Mouse (Mus musculus) CD4-positive, CD25-positive, alpha-beta regulatory T cell (primary cell): Measurements from ENCODE around the gene Gm12355. TPM values are rescaled to one million over a fixed set of nuclear protein-coding genes. Genes with fewer than 3 reads are reported as not detected.

ENCODE experiments used
- polyA plus RNA-seq: library from polyadenylated mRNA; unstranded; fragments of 100-300 nt; shearing (Covaris generic); gene quantifications from one replicate; pipeline ENCODE4 v1.2.1, GENCODE M21; 2017

The Gm12355 gene
- 4.3 TPM for polyA plus RNA-seq

GRCm38 (mm10) chr11:98625611-98626410 lies at the start of gene Gm12355, which contains the start of gene Gsdma3:
TSS of gene Gm12355 (minus strand) at chr11:98625661.
TSS of gene Gsdma3 (plus strand) at chr11:98626360.

GRCm38 (mm10) chr11:98664091-98664490 lies 38.6 kb upstream of the Gm12355 start, which contains the start of gene Gsdma:
TSS of gene Gsdma (plus strand) at chr11:98664351.

DNA sequence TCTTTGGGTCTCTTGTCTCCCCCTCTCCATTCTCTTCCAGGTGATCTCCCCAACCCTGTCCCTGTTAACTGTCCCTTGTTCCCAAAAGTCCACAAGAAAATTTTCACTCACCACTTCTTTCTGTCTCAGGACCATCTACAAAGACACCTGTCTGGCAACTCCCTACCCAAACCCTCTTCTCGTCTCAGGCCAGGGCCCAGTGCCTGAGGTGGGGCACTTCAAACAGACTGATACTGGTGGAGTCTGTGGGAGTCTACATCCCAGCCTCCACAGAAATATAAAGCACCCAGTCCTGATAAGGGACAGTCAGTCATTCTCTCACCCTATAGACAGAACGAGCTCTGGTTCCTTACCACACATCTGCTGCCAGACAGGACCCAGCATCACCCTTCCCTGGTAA lies 21.0 kb upstream of the Gm12355 start, which contains the start of gene Gsdma2:
Gene Gsdma2 (plus strand): TSS at position 301 of the 400 bp plus-strand sequence.

GRCm38 (mm10) chr11:98597991-98598390 lies 27.5 kb downstream of the Gm12355 start, which contains the start of gene Lrrc3c:
TSS of gene Lrrc3c (plus strand) at chr11:98598291.

GRCm38 (mm10) chr11:98586892-98587563 lies 38.4 kb downstream of the Gm12355 start, which contains the start of gene Ormdl3:
TSS of gene Ormdl3 (minus strand) at chr11:98587368.

Other genes with a start within 250 kb of the Gm12355 start
- 0.25 TPM for gene Tcap, start 241.8 kb downstream of the Gm12355 start, polyA plus RNA-seq
- gene Pnmt, start 239.2 kb downstream of the Gm12355 start, polyA plus RNA-seq, result not detected
- 12.2 TPM for gene Pgap3, start 225.2 kb downstream of the Gm12355 start, polyA plus RNA-seq
- 0.22 TPM for gene Erbb2, start 213.2 kb downstream of the Gm12355 start, polyA plus RNA-seq
- 166 TPM for gene Mien1, start 186.7 kb downstream of the Gm12355 start, polyA plus RNA-seq
- gene Grb7, start 179.3 kb downstream of the Gm12355 start, polyA plus RNA-seq, result 5.1 TPM
- gene Ikzf3, start 79.6 kb downstream of the Gm12355 start, polyA plus RNA-seq, result 94.7 TPM
- gene Zpbp2, start 74.6 kb downstream of the Gm12355 start, polyA plus RNA-seq, result 5.4 TPM
- 58.5 TPM for gene Ormdl3, start 38.3 kb downstream of the Gm12355 start, polyA plus RNA-seq
- gene Lrrc3c, start 27.4 kb downstream of the Gm12355 start, polyA plus RNA-seq, result not detected
- not detected for gene Gsdma3, start 699 bp upstream of the Gm12355 start, polyA plus RNA-seq
- not detected for gene Gsdma2, start 21.1 kb upstream of the Gm12355 start, polyA plus RNA-seq
- gene Gsdma, start 38.7 kb upstream of the Gm12355 start, polyA plus RNA-seq, result not detected
- gene Psmd3, start 56.9 kb upstream of the Gm12355 start, polyA plus RNA-seq, result 163 TPM
- gene Csf3, start 75.6 kb upstream of the Gm12355 start, polyA plus RNA-seq, result not detected
- gene Med24, start 103.8 kb upstream of the Gm12355 start, polyA plus RNA-seq, result 55.5 TPM
- 9.1 TPM for gene Thra, start 115.0 kb upstream of the Gm12355 start, polyA plus RNA-seq
- gene Nr1d1, start 149.7 kb upstream of the Gm12355 start, polyA plus RNA-seq, result 4.3 TPM
- 22.0 TPM for gene Msl1, start 169.9 kb upstream of the Gm12355 start, polyA plus RNA-seq
- 88.8 TPM for gene Casc3, start 179.2 kb upstream of the Gm12355 start, polyA plus RNA-seq
- gene Rapgefl1, start 211.1 kb upstream of the Gm12355 start, polyA plus RNA-seq, result 0.38 TPM
- 3.2 TPM for gene Wipf2, start 238.0 kb upstream of the Gm12355 start, polyA plus RNA-seq